Mouse (Mus musculus): Measurements from ENCODE around the gene Bag1.
A peak's percentile ranks its signal among the peaks of the same experiment; 100 is the strongest.

The Bag1 gene

GRCm38 (mm10) chr4:40948160-40948708, at the start of gene Bag1, which contains the start of gene Chmp5:
TSS of gene Bag1 (minus strand) at chr4:40948294.
TSS of gene Chmp5 (plus strand) at chr4:40948407.
- peak; percentile 99 for DNase-seq

- DNase-seq, result no peak
Measured at GRCm38 (mm10) chr4:40996302-40996701, 48.2 kb upstream of the Bag1 start.

GRCm38 (mm10) chr4:40989633-40990032, 41.5 kb upstream of the Bag1 start:
- no peak for DNase-seq

GRCm38 (mm10) chr4:40983686-40984085, 35.6 kb upstream of the Bag1 start:
- no peak for DNase-seq

- DNase-seq, result no peak
Measured at GRCm38 (mm10) chr4:40982486-40982885, 34.4 kb upstream of the Bag1 start.

GRCm38 (mm10) chr4:40979430-40979829, 31.3 kb upstream of the Bag1 start:
- DNase-seq, result no peak

- DNase-seq, result no peak
Measured at GRCm38 (mm10) chr4:40976651-40977050, 28.6 kb upstream of the Bag1 start.

- DNase-seq, result no peak
Measured at GRCm38 (mm10) chr4:40975678-40976077, 27.6 kb upstream of the Bag1 start.

- DNase-seq, result no peak
Measured at GRCm38 (mm10) chr4:40974011-40974410, 25.9 kb upstream of the Bag1 start.

- no peak for DNase-seq
Measured at GRCm38 (mm10) chr4:40971744-40972143, 23.6 kb upstream of the Bag1 start.

- peak; percentile 97 for DNase-seq
Measured at GRCm38 (mm10) chr4:40970842-40971701, 23.0 kb upstream of the Bag1 start, which contains the start of gene Nfx1. TSS of gene Nfx1 (plus strand) at chr4:40970906.

- no peak for DNase-seq
Measured at GRCm38 (mm10) chr4:40970592-40970841, 22.4 kb upstream of the Bag1 start.

GRCm38 (mm10) chr4:40969781-40970591, 21.9 kb upstream of the Bag1 start:
- no peak for DNase-seq

GRCm38 (mm10) chr4:40969161-40969560, 21.1 kb upstream of the Bag1 start:
- DNase-seq, result no peak

GRCm38 (mm10) chr4:40963536-40963935, 15.4 kb upstream of the Bag1 start:
- no peak for DNase-seq

GRCm38 (mm10) chr4:40955942-40956341, 7.8 kb upstream of the Bag1 start:
- no peak for DNase-seq

GRCm38 (mm10) chr4:40953521-40953920, 5.4 kb upstream of the Bag1 start:
- DNase-seq, result no peak

GRCm38 (mm10) chr4:40947565-40948159, 432 bp downstream of the Bag1 start:
- no peak for DNase-seq

GRCm38 (mm10) chr4:40946516-40947121, 1.5 kb downstream of the Bag1 start:
- DNase-seq, result no peak

- no peak for DNase-seq
Measured at GRCm38 (mm10) chr4:40943651-40944050, 4.4 kb downstream of the Bag1 start.

- DNase-seq, result no peak
Measured at GRCm38 (mm10) chr4:40938793-40939192, 9.3 kb downstream of the Bag1 start.

- peak; percentile 28 for DNase-seq
Measured at GRCm38 (mm10) chr4:40936175-40936839, 11.8 kb downstream of the Bag1 start.

All from right cerebral cortex, postnatal 25 days (tissue).